Mouse (Mus musculus) heart, adult 2 months (tissue): ENCODE measurements around the gene Esyt3. TPM values are rescaled to one million over a fixed set of nuclear protein-coding genes. Genes with fewer than 3 reads are reported as not detected.

ENCODE experiments used
- DNase-seq, 2 experiments: peaks; one replicate each; pipeline ENCODE4 v3.0.0; 2021
- H3K27ac ChIP-seq: fragments of 200-600 bp; 2 replicates; pipeline ENCODE4 v1.8.1; 2022
- H3K27me3 ChIP-seq: fragments of 200-500 bp; 2 replicates; pipeline ENCODE4 v1.6.1; 2012; ENCODE audit warnings: mild to moderate bottlenecking, low read length, inconsistent platforms, mixed read lengths; ENCODE audit not compliant: control insufficient read depth, insufficient read depth
- H3K36me3 ChIP-seq: fragments of 200-500 bp; 2 replicates; pipeline ENCODE4 v1.6.1; 2012; ENCODE audit warnings: low read length, inconsistent platforms; ENCODE audit not compliant: control insufficient read depth, insufficient read depth
- H3K4me1 ChIP-seq: fragments of 200-500 bp; 2 replicates; pipeline ENCODE4 v1.6.1; 2011; ENCODE audit warnings: low read length; ENCODE audit not compliant: control insufficient read depth, insufficient read depth
- H3K4me3 ChIP-seq: fragments of 200-600 bp; 2 replicates; pipeline ENCODE4 v1.8.1; 2022
- H3K79me2 ChIP-seq: fragments of 200-500 bp; replicated peaks from 2 replicates; pipeline ENCODE4 v1.6.1; 2012; ENCODE audit warnings: mild to moderate bottlenecking, inconsistent platforms, low read length, moderate library complexity, mixed read lengths; ENCODE audit not compliant: control insufficient read depth, insufficient read depth
- H3K9ac ChIP-seq: fragments of 200-500 bp; 2 replicates; pipeline ENCODE4 v1.6.1; 2012; ENCODE audit warnings: low read depth, mild to moderate bottlenecking, control low read depth, inconsistent platforms, low read length, mixed read lengths
- CTCF ChIP-seq: fragments of 200-600 bp; IDR thresholded peaks from 2 replicates; pipeline ENCODE4 v1.8.1; 2022; ENCODE audit warnings: antibody characterized with exemption, mild to moderate bottlenecking, moderate library complexity
- EP300 ChIP-seq: fragments of 200-500 bp; IDR thresholded peaks from 2 replicates; pipeline ENCODE4 v1.6.1; 2011; ENCODE audit warnings: low read depth, low read length, control low read depth; ENCODE audit not compliant: insufficient read depth
- POLR2A ChIP-seq: fragments of 200-500 bp; IDR thresholded peaks from 2 replicates; pipeline ENCODE4 v1.6.1; 2011; ENCODE audit warnings: mild to moderate bottlenecking, low read depth, low read length, control low read depth; ENCODE audit not compliant: insufficient read depth
- WGBS: fragments of 180-500 bp; shearing (Covaris S2); methylation state at CpG from one replicate; pipeline ENCODE4 v1.1.7; 2018; 5-methylcytosine and 5-hydroxymethylcytosine counted together
- intact Hi-C: fragments of 180-260 bp; cut with DNase I; formaldehyde crosslinking; loops from one replicate; pipeline ENCODE4 v1.15.1; 2025
- long read RNA-seq: library from polyadenylated mRNA; stranded (forward); transcript quantifications from one replicate; pipeline ENCODE4 v2.0.0, GENCODE M21; 2021
- polyA plus RNA-seq: library from polyadenylated mRNA; depleted of rRNA; stranded (reverse); fragments of >200 nt; gene quantifications from 2 replicates; pipeline ENCODE4 v1.2.3, GENCODE M21; 2012; rRNA removed
- total RNA-seq, 2 experiments: library from RNA; stranded (reverse); gene quantifications; 2 replicates each; pipeline ENCODE4 v1.2.3; 2021

The Esyt3 gene
- total RNA-seq, result under 1 TPM; 0.64 to 0.81 TPM
- polyA plus RNA-seq, result 0.33 and 0.47 TPM in 2 replicates
- long read RNA-seq, result 0 reads

DNA sequence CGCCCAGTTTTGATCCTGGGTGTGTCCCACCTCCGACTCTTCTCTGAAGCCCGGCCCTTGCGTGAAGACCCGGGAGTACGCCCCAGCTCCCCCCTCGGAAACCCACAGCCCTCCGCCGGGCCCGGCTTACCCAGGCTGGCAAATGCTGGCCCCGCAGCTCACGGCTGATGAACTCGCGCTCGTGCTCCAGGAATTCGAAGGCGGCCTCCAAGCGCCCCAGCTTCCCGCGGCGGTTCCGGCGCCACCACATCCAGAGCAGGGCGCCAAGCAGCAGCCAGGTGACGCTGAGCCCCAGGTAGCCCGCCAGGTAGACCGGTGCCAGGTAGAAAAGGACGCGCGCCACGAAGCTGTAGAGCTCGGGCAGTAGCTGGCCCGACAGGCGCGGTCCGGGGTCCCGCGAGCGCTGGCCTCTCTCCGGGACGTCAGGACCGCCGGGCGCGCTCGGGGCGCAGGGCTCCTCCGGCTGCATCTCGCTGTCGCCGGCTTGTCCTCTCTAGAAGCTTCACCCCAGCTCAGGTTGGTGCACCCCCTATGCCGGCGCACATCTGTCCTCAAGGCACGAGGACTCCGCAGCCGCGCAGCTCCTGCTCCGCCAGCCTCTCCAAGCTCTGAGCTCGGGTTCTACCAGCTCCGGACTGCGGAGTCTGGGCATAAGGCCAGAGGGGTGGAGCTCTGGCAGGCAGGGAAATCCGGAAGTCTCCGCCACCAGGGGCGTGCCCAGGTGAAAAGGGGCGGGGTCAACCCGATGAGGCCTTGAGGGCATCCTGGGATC lies at the start of gene Esyt3:
Esyt3 (minus strand) TSS at position 637 of the 772 bp plus-strand sequence.
- TF ChIP-seq CTCF (no peak), POLR2A (no peak), EP300 (no peak)
- Histone ChIP-seq H3K4me3 (peak within 1 kb of the TSS; percentile 16; the same call in 1 of the 2 replicates), H3K79me2 (no peaks in the 10 kb centered on the region), H3K4me1 (peaks cover 2% of the 10 kb centered on the region; the same call in 1 of the 2 replicates), H3K9ac (no peak within 1 kb of the TSS), H3K27me3 (peaks cover 15% of the 10 kb centered on the region), H3K36me3 (no peaks in the 10 kb centered on the region), H3K27ac (no peak within 1 kb of the TSS)
- peak in 1 of 2 experiments; percentile 25 for DNase-seq
- intact Hi-C loops, result no loop called here
- WGBS, result 1% methylated on average over 66 of the region's 66 CpGs

DNA sequence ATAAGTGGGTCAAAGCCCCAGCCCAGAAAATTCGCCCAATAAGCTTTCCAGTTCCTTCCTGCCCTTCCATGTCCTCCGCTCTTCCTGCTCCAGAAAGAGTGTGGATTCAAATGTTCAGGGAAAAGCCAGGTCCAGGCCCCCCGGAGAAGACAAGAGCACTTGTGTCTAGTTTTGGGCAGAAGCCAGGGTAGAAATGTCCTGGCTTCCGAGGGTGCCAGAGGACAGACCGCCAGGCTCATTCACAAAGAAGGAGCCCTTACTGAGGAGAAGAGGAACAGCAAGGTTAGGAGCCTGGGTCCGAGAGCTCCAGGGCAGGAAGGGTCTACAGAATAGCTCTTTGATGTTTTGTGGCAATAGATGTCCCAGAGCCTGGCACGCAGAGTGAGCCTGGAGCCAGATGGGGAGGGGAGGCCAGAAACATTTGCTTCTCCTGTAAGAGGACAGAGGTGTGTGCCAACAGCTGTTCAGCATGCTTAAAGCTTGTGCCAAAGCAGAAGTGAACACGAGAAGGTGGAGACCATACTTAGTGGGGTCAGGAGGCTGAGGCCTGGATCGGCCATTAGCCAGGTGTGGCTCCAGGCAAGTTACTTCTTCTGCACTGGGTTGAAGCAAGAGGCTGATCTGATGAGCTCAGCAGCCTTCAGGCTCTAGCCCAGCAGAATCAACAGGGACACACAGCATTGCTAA lies 43.1 kb upstream of the Esyt3 start:
- H3K79me2 ChIP-seq, result no peaks in the 10 kb centered on the region
- intact Hi-C loops, result no loop called here
- no peak for TF ChIP-seq POLR2A
- TF ChIP-seq EP300, result no peak
- TF ChIP-seq CTCF, result no peak
- no peaks in the 10 kb centered on the region for H3K27me3 ChIP-seq
- no peaks in the 10 kb centered on the region for H3K36me3 ChIP-seq
- no peak overlapping the region for H3K4me3 ChIP-seq
- peaks cover 2% of the 10 kb centered on the region; the same call in 1 of the 2 replicates for H3K4me1 ChIP-seq
- DNase-seq, result no peak
- no peak overlapping the region for H3K27ac ChIP-seq
- 49% methylated on average over 9 of the region's 9 CpGs for WGBS
- H3K9ac ChIP-seq, result no peak overlapping the region

DNA sequence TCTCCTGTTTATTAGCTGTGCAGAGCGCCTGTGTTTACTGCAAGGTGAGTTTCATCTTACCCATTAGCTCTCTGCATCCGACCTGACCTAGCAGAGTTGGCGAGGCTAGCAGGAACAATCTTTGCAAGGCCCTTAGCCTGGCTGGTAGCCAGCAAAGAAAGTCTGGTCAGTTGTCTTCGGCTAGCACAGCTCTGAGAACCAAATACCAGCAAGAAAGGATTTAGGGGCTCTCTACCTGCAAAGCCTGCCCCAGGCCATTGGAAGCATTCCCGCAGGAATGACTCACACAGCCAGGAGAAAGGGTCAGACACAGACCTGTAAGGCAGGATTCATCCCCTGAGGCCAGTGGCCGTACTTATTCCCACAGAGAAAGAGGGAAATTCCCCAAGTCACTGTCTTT lies 42.4 kb upstream of the Esyt3 start:
- H3K4me1 ChIP-seq, result peaks cover 2% of the 10 kb centered on the region; the same call in 1 of the 2 replicates
- H3K27me3 ChIP-seq, result no peaks in the 10 kb centered on the region
- intact Hi-C loops, result no loop called here
- no peak overlapping the region for H3K4me3 ChIP-seq
- no peak overlapping the region for H3K9ac ChIP-seq
- DNase-seq, result no peak
- no peak for TF ChIP-seq EP300
- no peak for TF ChIP-seq POLR2A
- TF ChIP-seq CTCF, result no peak
- H3K27ac ChIP-seq, result no peak overlapping the region
- WGBS, result 65% methylated on average over 6 of the region's 6 CpGs
- no peaks in the 10 kb centered on the region for H3K79me2 ChIP-seq
- H3K36me3 ChIP-seq, result no peaks in the 10 kb centered on the region

DNA sequence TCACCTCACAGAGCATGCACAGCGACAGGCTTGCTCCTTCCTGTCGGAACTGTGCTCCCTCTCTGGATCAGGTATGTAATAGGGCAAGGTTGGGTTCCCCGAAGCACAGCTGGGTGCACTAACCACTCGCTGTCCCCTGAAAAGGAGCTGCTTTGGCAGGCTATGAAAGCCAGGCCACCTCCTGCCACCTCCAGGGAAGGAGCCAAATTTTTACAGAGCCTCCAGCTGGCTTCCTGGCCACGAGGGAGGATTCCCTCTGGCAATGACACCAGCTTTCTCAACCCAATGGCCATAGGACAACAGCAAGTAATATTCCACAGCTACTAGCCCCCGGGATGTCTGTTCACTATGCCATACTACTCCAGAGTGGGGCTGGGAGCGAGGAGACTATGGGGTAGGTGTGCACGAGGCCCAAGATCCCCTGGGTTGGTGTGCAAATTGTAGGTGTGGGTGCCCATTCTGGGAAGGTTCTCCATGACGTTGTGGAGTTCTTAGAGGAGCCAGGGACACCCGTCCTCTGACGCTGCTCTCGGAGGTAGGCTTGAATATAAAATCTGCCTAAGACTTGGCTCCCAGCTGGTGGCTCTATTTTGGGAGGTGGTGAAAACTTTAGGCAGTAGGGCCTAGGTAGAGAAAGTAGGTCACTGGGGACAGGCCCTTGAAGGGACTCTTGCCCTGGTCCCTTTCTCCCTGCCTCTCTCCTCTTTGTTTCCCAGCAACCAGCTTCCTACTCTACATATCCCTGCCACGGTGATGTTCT lies 38.9 kb upstream of the Esyt3 start:
- Histone ChIP-seq H3K4me3 (no peak overlapping the region), H3K9ac (no peak overlapping the region), H3K27ac (0 out of 2 replicates have a peak overlapping the region, but pooled peaks have one; percentile 20), H3K4me1 (peaks cover 2% of the 10 kb centered on the region; the same call in 1 of the 2 replicates), H3K27me3 (no peaks in the 10 kb centered on the region), H3K79me2 (no peaks in the 10 kb centered on the region), H3K36me3 (no peaks in the 10 kb centered on the region)
- TF ChIP-seq EP300, result no peak
- TF ChIP-seq POLR2A, result no peak
- 60% methylated on average over 13 of the region's 13 CpGs for WGBS
- peak in 1 of 2 experiments; percentile 32 for DNase-seq
- intact Hi-C loops, result loop anchor here (5.0 kb wide), 1 partner anchor 40 kb away; the partner anchor contains the start of gene Mras

DNA sequence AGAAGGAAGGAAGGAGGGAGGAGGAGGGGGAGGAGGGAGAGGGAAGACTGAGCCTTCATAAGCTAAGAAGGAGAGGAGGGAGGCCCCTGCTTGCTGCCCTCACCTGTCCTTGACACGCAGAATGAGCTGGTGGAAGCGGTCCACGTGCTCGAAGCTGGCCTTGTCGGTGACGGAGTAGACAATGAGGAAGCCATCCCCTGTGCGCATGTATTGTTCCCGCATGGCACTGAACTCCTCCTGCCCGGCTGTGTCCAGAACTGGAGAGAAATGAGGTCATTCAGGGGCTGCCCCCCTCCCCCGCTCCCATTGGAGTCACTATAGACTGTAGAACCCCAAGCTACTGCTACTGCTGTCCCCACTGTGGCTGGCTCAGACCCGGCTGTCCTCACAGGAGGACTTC lies 36.0 kb upstream of the Esyt3 start:
- DNase-seq, result no peak

More for the DNA sequence above, 36.0 kb upstream of the Esyt3 start:
- intact Hi-C loops, result no loop called here
- WGBS, result 78% methylated on average over 11 of the region's 11 CpGs
- Histone ChIP-seq H3K27ac (no peak overlapping the region), H3K27me3 (no peaks in the 10 kb centered on the region), H3K36me3 (no peaks in the 10 kb centered on the region), H3K4me1 (peaks cover 2% of the 10 kb centered on the region; the same call in 1 of the 2 replicates), H3K9ac (no peak overlapping the region), H3K79me2 (no peaks in the 10 kb centered on the region), H3K4me3 (no peak overlapping the region)
- no peak for TF ChIP-seq CTCF
- TF ChIP-seq EP300, result no peak
